Mouse (Mus musculus): ENCODE data around the gene Nup107. TPM values are rescaled to one million over a fixed set of nuclear protein-coding genes. Genes with fewer than 3 reads are reported as not detected.

Nup107 gene
- total RNA-seq, 2 experiments from 2014 or later = 14.0 to 14.7 TPM

DNA sequence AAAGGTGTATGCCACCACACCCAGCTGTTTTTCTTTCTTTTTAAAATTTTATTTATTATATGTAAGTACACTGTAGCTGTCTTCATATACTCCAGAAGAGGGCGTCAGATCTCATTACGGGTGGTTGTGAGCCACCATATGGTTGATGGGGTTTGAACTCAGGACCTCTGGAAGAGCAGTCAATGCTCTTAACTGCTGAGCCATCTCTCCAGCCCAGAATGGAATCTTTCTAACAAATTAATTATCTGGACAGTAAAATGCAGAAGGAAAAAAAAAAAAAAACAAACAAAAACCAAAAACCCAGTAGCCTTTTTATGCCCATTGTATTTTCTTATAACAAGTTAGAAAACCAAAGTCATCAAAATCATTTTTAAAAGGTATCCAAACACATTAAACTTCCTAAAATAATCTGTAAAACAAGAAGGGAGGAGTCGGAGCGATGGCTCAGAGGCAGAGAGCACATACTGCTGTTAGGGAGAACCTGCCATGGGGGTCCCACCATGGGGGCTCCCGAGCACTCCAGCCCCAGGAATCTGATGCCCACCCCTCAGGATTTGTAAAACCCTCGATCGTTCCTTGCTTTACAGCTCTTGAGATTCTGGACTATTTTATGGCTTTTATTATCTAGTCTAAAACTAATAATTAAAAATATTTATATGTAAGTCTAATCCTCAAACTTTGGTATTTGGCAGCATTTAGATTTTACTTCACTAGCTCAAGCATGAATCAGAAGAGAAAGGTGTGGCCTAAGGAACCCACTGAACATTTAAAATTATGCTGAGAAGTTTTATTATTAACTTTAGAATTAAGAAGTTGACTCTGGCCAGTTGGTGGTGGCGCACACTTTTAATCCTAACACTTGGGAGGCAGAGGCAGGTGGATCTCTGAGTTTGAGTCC, 38.5 kb downstream of the Nup107 start:
- DNase-seq (ENCODE audit: low spot score in 2 of 2) = no peak

GRCm38 (mm10) chr10:117752851-117753647, 39.5 kb downstream of the Nup107 start:
- no peak for DNase-seq (ENCODE audit: low spot score in 2 of 2)

GRCm38 (mm10) chr10:117752304-117752821, 40.1 kb downstream of the Nup107 start:
- no peak for DNase-seq (ENCODE audit: low spot score in 2 of 2)

- DNase-seq (ENCODE audit: low spot score in 2 of 2) = no peak
Measured at GRCm38 (mm10) chr10:117751744-117752143, 40.8 kb downstream of the Nup107 start.

DNA sequence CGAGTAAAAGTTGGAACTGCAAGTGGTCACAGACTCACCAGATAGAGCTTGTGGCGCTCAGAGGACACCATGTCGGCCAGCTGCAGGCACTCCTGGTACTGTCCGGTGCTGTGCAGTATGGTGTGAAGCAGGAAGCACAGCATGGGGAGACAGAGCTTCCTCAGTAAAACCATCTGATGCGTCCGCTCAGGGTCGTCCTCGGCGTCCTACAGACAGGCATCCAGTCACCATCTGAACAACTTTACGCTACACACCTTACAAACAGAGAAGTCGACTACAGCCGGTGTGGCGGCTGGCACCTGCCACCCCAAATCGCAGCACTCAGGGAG, 41.3 kb downstream of the Nup107 start:
- no peak for DNase-seq (ENCODE audit: low spot score in 2 of 2)

- DNase-seq (ENCODE audit: low spot score in 2 of 2) = no peak
Measured at GRCm38 (mm10) chr10:117750529-117751281, 41.8 kb downstream of the Nup107 start.

- DNase-seq (ENCODE audit: low spot score in 2 of 2) = no peak
Measured at GRCm38 (mm10) chr10:117749787-117750343, 42.6 kb downstream of the Nup107 start.

GRCm38 (mm10) chr10:117749050-117749686, 43.3 kb downstream of the Nup107 start:
- DNase-seq (ENCODE audit: low spot score in 2 of 2) = no peak

DNA sequence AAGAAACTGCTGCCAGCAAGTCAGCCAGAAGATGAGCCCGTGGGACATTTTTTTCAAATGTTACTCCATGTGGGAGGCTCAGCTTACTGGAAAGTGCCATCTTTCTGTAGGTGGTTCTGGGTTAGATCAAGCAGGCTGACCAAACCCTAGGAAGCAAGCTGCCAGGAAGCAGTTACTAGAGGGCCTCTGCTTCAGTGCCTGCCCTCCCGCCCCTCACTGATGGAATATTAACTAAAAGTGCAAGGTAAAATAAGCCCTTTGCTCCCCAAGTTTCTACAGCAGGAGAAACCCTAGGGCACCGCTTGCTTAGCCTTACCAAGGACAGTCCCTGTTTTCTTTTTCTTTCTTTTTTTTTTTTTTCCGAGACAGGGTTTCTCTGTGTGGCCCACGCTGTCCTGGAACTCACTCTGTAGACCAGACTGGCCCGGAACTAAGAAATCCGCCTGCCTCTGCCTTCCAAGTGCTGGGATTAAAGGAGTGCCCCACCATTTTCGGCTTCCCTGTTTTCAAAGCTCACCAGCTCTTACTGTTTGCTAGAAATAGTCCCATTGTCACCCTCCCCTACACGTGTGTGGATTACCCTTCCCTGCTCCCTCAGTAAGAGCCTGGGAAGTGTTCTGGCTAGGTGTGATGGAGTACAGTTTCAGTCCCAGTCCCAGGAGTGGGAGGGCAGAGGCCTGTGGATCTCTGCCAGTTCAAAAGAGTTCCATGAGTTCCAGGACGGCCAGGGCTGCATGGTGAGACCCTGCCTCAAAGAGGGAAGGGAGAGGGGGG, 44.0 kb downstream of the Nup107 start:
- no peak for DNase-seq (ENCODE audit: low spot score in 2 of 2)

DNA sequence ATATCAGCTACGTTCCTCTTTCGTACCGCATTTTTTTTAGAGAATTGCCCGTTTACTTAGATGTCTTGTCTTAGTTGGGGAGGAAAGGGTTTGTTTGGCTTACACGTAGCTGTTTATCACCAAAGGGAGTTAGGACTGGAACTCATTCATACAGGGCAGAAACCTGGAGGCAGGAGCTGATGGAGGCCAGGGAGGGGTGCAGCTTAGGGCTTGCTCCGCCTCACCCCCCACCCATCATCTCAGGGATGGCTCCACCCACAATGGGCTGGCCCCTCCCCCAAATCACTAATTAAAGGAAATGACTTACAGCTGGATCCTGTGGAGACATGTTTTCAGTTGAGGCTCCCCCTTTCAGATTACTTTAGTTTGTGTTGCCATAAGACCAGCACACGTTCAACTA, 44.8 kb downstream of the Nup107 start:
- no peak for DNase-seq (ENCODE audit: low spot score in 2 of 2)

GRCm38 (mm10) chr10:117746297-117746883, 46.1 kb downstream of the Nup107 start, which contains the start of gene Slc35e3:
Gene Slc35e3 (minus strand): TSS chr10:117746365.
- DNase-seq (ENCODE audit: low spot score in 2 of 2) = peak; percentile 96 to 98

DNA sequence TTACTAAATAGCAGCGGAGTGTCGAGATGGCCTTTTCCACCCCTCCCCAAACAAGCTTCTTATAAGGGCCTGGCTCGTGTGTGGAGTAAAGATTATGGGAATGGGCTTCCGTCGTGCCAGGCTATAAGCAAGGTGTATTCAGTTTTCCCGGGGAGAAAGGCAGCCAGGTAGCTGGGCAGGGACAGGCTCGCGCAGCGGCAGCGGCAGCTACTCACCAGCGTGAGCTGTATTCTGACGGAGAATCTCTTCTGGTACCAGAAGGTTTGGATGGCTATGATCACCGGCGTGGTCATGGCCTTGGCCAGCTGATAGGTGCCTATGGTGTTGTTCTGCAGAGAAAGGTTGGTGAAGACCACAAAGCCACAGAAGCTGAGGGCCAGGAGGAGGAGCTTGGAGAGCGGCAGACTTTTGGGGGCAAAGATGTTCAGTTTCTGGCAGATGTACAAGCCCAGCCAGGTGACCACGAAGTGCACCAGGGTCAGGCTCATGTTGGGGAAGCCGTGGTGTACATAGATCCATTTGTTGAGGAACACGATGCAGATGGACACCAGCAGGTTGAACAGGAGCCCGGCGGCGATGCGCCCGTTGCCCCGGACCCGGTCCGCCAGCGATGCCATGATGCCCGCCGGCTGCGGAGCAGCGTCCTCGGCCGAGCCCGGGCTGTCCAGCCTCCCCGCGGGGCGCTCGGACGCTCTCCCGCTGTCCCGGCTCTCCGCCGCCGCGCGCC, 46.8 kb downstream of the Nup107 start:
- peak in 1 of 2 experiments; percentile 17 for DNase-seq (ENCODE audit: low spot score in 2 of 2)

- no peak for DNase-seq (ENCODE audit: low spot score in 2 of 2)
Measured at GRCm38 (mm10) chr10:117743917-117744316, 48.6 kb downstream of the Nup107 start.

DNA sequence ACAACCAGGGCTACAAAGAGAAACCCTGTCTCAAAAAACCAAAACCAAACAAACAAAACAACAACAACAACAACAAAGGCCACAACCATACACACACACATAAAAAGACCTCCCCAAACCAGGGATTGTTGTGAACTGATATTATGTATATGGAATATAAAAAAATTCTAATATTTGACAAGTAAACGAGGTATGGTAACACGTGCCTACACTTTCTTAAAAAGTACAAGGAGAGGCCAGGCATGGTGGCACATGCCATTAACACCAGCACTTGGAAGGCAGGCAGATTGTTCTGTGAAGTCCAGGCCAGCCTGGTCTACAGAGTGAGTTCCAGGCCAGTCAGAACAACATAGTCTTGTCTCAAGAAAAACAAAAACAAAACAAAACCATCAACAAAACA, 49.3 kb downstream of the Nup107 start:
- no peak for DNase-seq (ENCODE audit: low spot score in 2 of 2)

GRCm38 (mm10) chr10:117742618-117743017, 49.9 kb downstream of the Nup107 start:
- DNase-seq (ENCODE audit: low spot score in 2 of 2) = no peak

- DNase-seq (ENCODE audit: low spot score in 2 of 2) = no peak
Measured at GRCm38 (mm10) chr10:117741698-117742475, 50.6 kb downstream of the Nup107 start.

DNA sequence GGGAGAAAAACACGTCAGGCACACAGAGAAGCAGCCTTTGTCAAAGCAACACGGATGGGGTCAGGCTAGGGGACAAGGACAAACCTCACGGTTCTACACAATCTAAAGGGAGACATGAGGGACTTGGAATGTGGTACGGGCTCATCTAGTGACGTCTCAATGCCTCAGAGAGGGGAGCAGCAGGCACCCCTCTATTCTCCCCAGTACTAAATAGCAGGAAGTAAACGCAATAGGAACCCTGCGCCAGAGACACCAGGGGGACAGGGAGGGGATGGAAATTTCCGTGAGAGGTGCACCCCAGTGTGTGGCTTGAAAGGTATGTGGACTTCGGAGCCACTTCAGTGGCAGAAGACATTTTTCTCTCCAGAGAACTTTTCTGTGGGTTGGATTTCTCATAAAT, 51.6 kb downstream of the Nup107 start:
- no peak for DNase-seq (ENCODE audit: low spot score in 2 of 2)

- no peak for DNase-seq (ENCODE audit: low spot score in 2 of 2)
Measured at GRCm38 (mm10) chr10:117740171-117740570, 52.3 kb downstream of the Nup107 start.

Measured in left cerebral cortex, adult 18-20 months (tissue).